Mouse (Mus musculus) layer of hippocampus, adult 9-11 months (tissue): ENCODE measurements at regions not wholly inside any gene's neighbourhood (a gene's known extent, or its start where the extent isn't known, plus 50 kb on each side); places are given as distances from the start of the nearest gene placed in this dataset.
"Not testable (repeated sequence)": the region's sequence is repeated elsewhere in the genome, so short reads cannot be mapped to it uniquely, and the experiment has no call there.

Experiments
- DNase-seq: peaks from one replicate; pipeline ENCODE4 v3.0.0; 2022

DNA sequence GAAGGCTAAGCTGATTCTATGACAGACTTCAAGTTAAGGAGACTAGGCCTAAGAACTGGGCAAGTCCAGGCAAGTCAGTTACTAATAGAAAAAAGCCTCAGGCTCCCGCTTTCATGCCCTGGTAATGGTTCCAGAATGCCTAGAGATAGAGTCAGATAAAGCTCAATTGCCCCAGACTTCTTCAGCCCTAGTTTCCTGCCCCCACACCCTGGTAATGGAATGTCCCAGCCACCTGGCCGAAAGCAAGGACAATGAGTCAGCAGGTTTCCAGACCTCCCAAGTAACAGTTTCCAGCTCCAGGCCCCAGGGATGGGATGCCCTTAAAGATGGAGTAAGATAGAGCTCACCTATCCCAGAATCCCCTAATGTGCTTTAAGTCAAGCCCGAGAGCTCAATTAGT, 143.6 kb upstream of the Rad23b start:
- DNase-seq, result no peak

DNA sequence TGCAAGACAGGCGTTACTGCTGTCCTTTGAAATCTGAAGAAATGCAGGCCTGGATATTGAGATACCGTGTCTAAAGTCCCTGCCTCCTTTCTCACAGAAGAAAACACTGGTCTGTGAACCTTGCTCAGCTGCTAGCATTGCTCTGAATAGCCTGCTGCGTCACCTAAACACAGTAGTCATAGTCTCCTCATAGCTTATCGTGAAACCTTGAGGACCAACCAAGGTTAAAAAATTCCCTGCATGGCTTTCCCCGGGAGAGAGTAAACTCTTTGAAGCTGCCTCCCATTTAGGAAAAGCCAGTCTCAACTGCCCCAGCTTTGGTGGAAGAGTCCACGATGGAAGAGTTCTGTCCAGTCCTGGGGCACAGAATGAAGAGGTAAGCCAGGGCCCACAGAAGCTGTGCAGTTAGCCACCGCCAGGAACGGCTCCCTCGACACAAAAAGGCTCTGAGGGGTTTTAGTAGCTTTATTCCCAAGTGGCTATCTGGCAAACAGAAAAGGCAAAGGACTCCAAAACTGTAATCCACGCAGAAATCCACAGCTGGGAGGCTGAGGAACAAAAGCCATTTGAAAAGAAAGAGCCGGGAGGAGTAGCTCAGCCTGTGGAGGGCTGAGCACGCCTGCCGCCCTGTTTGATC, 142.0 kb upstream of the Rad23b start:
- no peak for DNase-seq

DNA sequence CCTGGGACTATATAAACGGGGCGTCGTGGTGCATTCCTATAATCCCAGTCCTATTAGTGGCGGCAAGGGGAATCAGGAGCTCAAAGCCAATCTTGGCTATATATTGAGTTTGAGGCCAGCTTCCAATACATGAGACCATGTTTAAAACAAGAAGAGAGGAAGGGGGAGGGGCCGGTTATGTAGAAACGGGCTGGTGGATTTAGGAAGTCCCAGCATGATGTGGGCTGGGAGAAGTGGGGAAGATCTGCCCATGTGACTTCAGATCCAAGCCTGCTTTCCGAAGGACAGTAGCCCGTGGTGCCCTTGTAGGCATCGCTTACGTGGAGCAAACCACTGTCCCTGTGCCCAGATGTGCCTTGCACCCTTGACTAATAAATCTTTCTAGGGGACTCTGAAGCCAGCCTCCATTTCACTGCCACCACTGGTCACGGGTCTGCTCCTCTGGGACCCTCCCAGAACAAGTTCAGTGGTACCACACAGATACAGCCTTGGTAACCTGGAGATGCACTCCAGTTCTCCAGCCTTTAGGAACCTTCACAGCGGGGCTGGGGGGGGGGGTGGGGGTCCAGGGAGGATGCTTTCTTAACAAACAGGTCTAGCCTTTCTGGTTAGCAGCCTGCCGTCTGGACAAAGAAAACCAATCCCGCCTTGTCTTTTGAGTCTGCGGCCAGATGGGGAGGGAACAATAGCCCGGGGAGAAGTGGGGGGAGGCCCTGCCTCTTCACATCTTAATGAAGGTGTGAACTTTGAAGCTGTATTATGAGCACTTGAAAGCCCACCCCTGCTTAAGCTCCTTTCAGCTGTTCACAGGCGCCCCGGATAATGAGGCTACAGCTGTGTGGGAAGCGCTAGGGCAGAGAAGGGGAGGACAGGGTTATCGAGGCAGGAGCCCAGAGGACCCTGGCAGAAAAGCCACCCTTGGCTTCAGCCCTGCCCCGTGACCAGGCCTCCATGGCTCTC, 141.2 kb upstream of the Rad23b start:
- peak; percentile 27 for DNase-seq

DNA sequence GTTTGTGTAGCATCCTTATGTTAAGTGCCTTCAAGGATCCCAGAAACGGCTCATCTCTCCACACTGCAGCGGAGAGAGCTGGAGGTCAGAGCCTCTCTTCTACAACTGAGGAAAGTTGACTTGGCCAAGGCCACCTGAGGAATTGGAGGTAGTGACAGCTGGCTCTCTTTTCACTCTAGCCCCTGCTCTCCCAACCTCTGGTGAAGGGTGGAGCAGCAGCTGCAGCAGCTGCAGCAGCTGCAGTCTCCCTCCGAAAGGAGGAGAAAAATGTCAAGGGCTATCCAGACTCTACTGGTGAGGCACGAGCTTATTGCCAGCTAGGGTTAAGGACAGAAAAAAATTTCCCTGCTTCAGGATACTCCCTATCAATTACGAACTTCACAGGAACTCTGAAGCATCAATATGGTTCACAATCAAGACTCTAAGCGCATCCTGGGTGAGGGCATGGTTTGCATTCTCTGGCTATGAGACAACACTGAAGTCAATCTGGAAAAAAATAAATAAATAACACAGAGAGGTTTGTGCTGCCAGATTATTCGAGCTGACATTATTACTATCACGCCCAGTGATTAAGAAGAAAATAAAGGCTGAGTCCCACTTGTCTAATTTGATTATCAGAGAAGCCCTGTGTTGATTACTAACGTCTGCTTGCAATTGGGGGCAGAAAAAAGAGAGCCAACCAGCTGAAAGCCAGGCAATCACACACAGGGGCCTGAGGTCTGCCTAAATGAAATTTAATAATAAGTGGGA, 134.2 kb upstream of the Rad23b start:
- DNase-seq, result no peak

GRCm38 (mm10) chr4:55216175-55216545, 133.7 kb upstream of the Rad23b start:
- DNase-seq, result no peak

DNA sequence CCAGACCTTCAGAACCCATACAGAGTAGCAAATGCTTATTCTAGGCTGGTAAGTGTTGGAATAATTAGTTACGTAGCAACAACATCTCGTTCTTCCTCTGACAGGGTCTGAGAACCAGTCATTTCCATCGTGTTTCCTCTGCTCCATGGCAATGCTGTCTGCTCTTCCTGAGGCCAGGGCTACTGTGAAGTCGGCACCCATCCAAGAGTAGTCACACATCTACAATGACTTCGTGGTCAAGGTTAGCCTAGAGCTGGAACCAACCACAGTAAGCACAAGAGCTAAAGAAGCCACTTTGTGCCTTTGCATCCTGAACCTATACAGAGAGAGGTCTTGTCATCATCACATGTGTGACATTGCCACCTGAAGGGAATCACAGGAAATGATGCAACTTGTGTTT, 124.1 kb upstream of the Rad23b start:
- DNase-seq, result no peak

DNA sequence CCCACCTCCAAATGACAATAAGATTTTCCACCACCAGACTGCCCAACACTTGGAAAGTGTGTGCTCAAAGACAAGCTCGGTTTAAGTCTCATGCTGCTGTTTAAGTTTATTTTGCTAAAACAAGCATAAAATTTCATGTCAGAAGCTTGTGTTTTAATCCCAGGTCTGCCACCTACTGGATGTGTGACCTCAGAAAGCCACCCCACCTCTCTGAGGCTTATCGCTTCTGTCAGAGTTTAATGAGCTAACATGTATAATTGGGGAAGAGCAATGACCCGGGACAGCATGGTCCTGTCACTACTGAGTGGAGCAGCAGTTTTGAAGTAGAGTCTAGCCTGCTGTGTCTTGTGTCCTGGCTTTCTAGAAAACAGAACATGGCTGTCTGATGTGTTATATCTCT, 122.4 kb upstream of the Rad23b start:
- DNase-seq, result no peak

DNA sequence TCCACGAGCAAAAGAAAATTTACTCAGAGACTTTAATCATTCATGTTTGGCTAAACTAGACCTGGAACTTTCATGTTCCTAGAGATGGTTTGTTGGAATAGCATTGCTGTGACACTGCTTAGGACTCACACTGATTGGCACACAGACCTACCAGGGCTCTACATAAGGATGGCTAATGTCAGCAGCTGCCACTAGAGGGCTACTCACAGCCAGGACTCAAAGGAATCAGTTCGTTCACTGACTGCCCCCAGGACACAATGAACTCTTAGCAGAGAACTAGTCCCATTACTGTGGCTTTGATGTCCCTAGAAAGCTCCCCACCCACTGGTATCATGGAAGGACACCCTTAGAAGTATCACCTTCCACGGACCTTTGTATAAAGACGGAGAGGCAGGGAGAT, 118.3 kb upstream of the Rad23b start:
- no peak for DNase-seq

- DNase-seq, result no peak
Measured at GRCm38 (mm10) chr4:55237856-55238255, 112.0 kb upstream of the Rad23b start.

- DNase-seq, result peak; percentile 54
Measured at GRCm38 (mm10) chr4:55240450-55240849, 109.4 kb upstream of the Rad23b start.

GRCm38 (mm10) chr4:55242331-55242730, 107.5 kb upstream of the Rad23b start:
- no peak for DNase-seq

DNA sequence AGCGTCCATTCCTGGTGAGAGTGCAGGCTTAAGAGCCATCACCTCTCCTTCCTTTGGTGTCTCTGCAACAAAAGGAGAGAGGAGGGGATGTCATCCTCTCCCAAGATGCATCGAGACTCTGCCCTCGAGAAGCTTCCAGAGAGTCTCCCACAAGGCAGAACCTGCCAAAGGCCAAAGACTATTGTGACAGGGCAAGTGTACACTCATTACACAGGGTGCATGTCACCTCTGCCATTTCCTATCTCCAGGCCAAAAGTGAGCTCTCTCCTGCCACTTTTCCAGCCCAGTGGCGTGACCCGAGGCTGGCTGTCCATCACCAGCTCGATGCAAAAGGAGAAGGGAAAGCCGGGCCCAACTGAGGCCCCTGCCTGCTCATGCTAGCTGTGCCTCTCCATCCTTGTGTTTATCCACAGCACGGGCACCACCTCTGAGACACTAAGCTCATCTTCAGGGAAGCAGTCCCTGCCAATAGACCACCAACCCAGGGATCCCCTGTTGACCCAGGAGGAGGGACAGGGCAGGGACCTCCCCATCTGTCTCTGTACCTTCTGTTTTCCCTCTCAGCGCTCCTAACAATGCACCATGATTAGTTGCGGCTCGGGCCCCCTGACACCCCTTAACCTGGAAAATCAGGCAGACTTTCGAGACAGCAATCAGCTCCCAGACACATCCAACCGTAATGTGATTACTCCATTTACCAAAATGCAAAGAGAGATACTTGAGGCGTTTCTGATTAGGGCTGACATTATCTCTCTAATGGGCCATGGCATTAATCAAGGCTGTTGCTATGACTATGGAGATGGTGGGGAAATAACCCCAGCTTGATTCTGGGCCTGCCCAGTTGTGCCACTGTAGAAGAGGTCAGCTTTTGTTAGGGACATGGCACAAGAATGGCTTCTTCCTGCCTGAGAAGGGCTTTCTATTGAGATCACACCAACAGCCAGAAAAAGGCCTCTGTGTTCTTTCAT, 106.5 kb upstream of the Rad23b start:
- DNase-seq, result no peak

DNA sequence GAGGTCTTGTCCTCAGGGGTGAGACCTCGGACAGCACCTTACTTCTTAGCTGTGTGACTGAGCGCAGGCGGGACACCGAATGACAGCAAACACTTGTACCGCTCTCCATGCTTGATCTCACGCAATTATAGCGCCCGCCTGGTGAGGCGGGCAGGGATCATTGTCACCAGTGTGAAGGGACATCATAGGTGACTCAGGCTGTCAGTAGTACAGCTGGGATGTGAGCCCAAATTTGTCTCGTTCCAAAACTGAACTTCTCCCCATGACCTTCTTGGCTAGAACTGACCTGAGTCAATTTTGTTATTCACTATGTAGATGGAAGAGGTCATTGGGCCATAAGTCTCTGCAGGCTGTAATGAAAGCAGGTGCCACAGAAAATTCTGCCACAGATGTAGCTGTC, 104.1 kb upstream of the Rad23b start:
- DNase-seq, result no peak

DNA sequence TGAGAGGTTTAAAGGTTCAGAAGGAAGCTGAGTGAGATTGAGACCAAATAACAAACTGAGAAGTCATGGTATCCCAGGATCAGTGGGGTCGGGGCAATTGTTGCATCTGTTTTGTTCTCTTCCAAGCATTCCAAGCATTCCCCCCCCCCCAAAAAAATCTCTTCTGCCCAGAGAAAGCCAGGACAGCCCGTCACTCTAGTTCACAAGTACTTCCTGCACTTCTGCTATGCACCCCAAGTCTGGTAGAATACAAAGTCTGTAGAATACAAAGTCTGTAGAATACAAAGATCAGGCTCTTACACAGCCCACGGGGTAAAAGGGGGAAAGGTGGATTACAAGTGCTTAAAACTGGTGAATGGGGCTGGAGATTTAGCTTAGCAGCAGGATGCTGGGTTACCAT, 99.5 kb upstream of the Rad23b start:
- DNase-seq, result no peak

DNA sequence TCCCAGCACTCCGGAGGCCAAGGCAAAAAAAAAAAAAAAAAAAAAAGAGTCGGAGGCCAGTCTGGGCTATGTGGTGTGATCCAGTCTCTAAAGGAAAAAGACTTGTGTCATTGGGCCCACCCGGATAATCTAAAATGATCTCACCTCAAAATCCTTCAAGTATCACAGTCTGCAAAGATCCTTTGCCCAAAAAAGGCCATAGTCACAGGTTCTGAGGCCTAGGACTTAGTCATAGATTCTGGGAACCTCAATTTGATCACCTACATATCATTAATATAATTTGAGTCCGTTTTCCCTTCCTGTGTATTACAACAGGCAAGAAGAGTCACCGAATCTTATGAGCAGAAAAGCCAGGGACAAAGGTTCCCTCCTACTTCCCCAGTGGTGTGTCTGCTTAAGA, 98.3 kb upstream of the Rad23b start:
- DNase-seq, result no peak

DNA sequence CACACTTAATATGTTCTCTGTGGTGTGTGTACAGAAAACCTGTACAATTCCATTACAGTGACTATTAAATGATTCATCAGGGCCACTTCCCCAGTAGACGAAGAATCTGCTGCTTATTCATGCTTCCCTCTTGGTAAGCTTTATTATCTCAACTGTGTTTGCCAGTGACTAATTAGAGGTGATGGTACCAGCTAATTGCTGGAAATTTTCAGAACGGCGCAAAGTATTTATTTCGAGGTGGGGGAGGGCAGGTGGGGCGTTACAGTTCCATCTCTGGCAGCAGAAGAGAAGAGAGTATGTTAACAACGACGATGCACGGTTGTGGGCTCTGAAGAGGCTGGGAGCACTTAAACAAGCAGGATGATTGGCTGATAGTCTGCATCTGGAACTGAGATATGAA, 96.1 kb upstream of the Rad23b start:
- DNase-seq, result no peak

DNA sequence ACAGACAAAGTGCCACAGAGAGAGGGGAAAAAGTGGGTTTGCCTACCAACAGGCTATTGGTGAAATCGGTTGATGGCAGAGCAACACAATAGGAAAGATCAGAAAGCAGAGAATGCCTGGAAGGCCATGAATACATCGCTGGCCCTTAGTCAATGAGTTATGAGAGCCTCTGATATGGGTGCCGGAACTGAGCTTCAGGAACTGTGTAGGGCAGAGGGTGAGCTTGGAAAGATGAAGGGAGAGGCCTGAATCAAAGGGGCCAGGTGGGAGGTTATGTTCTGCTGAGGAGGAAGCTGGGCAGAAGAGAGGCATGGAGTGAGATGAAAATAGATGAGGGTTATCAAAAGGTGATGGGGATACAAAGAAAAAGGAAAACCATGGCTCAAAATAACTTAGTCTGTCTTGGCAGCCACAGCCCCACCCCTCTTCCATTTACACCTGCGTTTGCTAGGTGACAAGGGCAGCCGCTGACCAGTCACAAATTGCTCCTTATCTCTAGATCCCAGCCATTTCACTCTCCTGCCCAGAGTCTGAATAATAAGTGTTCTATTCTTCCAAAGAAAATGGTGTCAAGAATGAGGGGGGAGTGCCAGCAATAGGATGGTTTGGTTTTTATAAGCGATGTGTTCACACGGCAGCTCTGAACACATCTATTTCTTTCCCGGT, 77.7 kb upstream of the Rad23b start:
- no peak for DNase-seq

DNA sequence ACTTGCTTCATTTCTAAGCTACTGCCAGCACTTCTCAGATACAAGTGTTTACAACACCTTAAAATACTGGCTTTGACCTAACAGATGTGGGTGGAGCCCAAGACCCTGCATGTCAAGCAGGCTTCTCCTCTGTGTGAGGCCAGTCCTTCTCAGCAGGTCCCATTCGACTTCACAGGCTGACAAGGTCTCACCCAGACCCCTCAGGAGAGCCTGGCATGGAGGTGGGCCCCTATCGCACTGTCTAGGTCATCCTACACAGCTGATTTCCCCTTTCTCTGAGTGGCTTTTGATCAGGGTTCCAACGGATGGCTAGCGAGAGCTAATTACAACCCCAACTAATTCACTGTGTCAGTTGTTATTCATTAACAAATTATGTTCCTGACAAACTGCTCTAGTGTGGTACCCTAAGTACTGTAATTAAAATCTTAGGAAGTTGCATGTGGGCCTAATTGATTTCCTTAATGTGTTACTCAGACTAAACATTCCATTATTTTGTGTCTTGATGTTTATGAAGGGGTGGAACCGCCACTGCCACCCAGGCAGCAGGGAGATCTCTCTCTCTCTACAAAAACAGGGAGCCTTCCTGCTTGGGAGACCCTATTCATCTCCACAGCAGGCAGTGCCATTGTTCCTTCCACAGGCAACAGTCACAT, 73.4 kb upstream of the Rad23b start:
- no peak for DNase-seq

- not testable (repeated sequence) for DNase-seq
Measured at GRCm38 (mm10) chr4:55279351-55279750, 70.5 kb upstream of the Rad23b start.

DNA sequence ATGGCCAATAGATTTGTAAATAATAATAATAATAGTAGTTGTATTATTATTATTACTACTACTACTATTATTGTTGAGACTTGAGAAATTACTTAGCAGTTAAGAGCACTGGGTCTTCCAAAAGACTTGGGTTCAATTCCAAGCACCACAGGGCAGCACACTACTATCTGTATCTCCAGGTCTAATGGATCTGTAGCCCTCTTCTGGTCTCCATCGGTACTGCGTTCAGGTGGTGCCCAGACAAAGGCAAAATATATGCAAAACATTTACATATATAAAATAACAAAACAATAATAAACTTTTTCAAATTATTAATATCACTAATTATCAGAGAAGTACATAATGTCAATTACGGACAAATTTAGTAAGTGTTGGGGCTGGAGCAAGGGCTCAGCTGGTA, 69.1 kb upstream of the Rad23b start:
- no peak for DNase-seq

DNA sequence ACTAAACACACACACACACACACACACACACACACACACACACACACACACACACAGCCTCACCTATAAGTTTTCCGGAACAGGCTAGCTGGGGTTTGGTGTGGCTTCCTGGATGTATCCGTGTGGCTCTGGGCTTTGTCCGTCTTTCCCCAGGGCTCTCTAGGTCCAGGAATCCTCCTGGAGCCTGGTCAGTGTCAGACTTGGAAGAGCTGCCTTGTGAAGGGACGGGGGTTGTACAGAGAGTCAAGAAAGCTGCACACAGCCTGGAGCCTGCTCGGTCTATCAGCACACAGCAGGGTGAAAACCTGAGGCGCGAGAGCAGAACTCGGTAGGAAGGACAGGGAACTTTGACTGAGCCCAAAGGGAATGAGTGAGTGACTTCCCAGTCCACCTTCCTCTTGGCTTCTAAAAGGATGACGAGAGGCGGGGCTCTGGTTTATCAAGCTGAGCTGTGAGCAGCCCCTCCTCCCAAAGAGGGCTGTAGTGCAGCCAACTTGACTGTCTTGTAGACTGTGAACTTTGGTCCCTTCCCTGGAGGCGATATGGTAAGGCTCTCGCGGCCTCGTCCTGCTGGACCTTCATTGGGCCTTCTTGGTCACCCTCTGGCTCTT, 68.3 kb upstream of the Rad23b start:
- no peak for DNase-seq
